Mouse (Mus musculus): Measurements from ENCODE around the gene Faim. TPM values are rescaled to one million over a fixed set of nuclear protein-coding genes. Genes with fewer than 3 reads are reported as not detected.

Faim gene
- polyA plus RNA-seq, 2 experiments, result 4.0 to 14.0 TPM

DNA sequence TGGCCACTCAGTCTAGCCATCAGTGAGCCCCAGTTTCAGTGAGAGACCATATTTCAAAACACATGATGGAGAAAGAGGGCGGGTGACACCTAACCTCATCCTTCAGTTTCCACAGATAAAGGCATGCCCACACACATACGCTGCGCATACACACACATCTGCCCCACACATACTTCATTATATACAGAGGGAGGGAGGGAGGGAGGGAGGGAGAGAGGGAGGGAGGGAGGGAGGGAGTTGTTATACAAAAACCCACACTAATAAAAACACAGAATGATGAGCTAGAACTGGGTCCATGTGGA, 23.7 kb downstream of the Faim start:
- 81% methylated on average over 3 of the region's 3 CpGs for WGBS (ENCODE audit: insufficient replicate concordance)
- Histone ChIP-seq H3K4me3 (ENCODE audit: insufficient read depth in 1 of 2, low read depth in 2 of 2, low read length in 2 of 2) (no peak overlapping the region), H3K4me1 (replicated peaks; ENCODE audit: control insufficient read depth in 2 of 2, insufficient read depth in 2 of 2, low read length in 1 of 2) (no peaks in the 10 kb centered on the region), H3K36me3 (replicated peaks; ENCODE audit: control insufficient read depth, insufficient read depth, low read depth) (no peaks in the 10 kb centered on the region), H3K27me3 (ENCODE audit: control insufficient read depth, insufficient read depth, low read length) (no peaks in the 10 kb centered on the region), H3K9me3 (ENCODE audit: control insufficient read depth, low read length) (no peaks in the 10 kb centered on the region), H3K27ac (no peak overlapping the region), H3K4me2 (ENCODE audit: low read depth) (no peak overlapping the region), H3K9ac (replicated peaks) (no peak overlapping the region)
- DNase-seq (ENCODE audit: low read depth in 3 of 3, low spot score in 3 of 3), result no peak
- ATAC-seq (ENCODE audit: insufficient read depth), result no peak
- TF ChIP-seq CTCF (IDR thresholded peaks at IDR 0.05; ENCODE audit: low read depth) (no peak), EP300 (IDR thresholded peaks at IDR 0.05; ENCODE audit: low read depth) (no peak)

DNA sequence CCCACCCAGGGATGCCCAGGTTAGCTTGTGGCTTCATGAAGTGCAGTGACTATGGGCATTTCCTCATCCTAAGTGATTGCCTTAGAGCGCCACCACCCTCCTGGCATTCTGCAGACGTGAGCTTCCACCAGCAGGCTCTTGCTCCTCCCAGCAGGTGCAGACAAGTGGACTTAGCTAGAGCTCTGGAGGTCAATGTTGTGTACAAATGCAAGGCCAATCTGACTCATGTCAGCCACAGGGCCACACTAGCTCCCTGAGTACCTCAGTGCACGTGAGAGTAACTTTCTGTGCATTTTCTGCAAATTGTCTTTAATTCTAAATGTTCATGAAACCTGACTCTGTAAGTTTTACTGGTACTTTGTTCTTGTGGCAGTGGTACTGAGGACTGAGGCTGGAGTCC, 30.1 kb downstream of the Faim start:
- Histone ChIP-seq H3K27me3 (ENCODE audit: control insufficient read depth, insufficient read depth, low read length) (no peaks in the 10 kb centered on the region), H3K9me3 (ENCODE audit: control insufficient read depth, low read length) (no peaks in the 10 kb centered on the region), H3K36me3 (replicated peaks; ENCODE audit: control insufficient read depth, insufficient read depth, low read depth) (no peaks in the 10 kb centered on the region), H3K4me3 (ENCODE audit: insufficient read depth in 1 of 2, low read depth in 2 of 2, low read length in 2 of 2) (no peak overlapping the region), H3K9ac (replicated peaks) (no peak overlapping the region), H3K4me1 (replicated peaks; ENCODE audit: control insufficient read depth in 2 of 2, insufficient read depth in 2 of 2, low read length in 1 of 2) (no peaks in the 10 kb centered on the region), H3K27ac (no peak overlapping the region), H3K4me2 (ENCODE audit: low read depth) (no peak overlapping the region)
- TF ChIP-seq CTCF (IDR thresholded peaks at IDR 0.05; ENCODE audit: low read depth) (no peak), EP300 (IDR thresholded peaks at IDR 0.05; ENCODE audit: low read depth) (no peak)
- DNase-seq (ENCODE audit: low read depth in 3 of 3, low spot score in 3 of 3) (no peak), ATAC-seq (ENCODE audit: insufficient read depth) (no peak)
- WGBS (ENCODE audit: insufficient replicate concordance), result 46% methylated on average over 3 of the region's 3 CpGs

DNA sequence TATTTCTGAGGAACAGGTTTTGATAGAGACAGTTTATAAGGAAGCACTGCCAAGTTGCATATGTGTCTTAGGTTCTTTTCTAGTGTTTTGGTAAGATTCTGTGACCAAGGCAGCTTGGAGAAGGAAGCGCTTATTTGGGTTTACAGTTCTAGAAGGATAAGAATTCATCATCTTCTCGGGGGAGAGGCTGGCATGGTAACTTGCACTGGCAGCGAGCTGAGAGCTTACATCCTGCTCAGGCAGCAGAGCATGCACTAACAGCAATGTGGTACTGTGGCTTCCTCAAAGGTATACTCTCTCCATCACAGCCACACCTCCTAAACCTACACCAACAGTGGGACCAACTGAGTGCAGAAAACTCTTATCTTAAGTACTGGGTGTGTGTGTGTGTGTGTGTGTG, 30.6 kb downstream of the Faim start:
- no peak for DNase-seq (ENCODE audit: low read depth in 3 of 3, low spot score in 3 of 3)
- H3K4me2 ChIP-seq (ENCODE audit: low read depth), result no peak overlapping the region
- H3K4me3 ChIP-seq (ENCODE audit: insufficient read depth in 1 of 2, low read depth in 2 of 2, low read length in 2 of 2), result no peak overlapping the region
- no peaks in the 10 kb centered on the region for H3K27me3 ChIP-seq (ENCODE audit: control insufficient read depth, insufficient read depth, low read length)
- H3K4me1 ChIP-seq (replicated peaks; ENCODE audit: control insufficient read depth in 2 of 2, insufficient read depth in 2 of 2, low read length in 1 of 2), result no peaks in the 10 kb centered on the region
- TF ChIP-seq CTCF (IDR thresholded peaks at IDR 0.05; ENCODE audit: low read depth), result no peak
- TF ChIP-seq EP300 (IDR thresholded peaks at IDR 0.05; ENCODE audit: low read depth), result no peak
- H3K36me3 ChIP-seq (replicated peaks; ENCODE audit: control insufficient read depth, insufficient read depth, low read depth), result no peaks in the 10 kb centered on the region
- no peaks in the 10 kb centered on the region for H3K9me3 ChIP-seq (ENCODE audit: control insufficient read depth, low read length)
- H3K27ac ChIP-seq, result no peak overlapping the region
- WGBS (ENCODE audit: insufficient replicate concordance), result 54% methylated on average over 3 of the region's 3 CpGs
- no peak overlapping the region for H3K9ac ChIP-seq (replicated peaks)
- ATAC-seq (ENCODE audit: insufficient read depth), result no peak

DNA sequence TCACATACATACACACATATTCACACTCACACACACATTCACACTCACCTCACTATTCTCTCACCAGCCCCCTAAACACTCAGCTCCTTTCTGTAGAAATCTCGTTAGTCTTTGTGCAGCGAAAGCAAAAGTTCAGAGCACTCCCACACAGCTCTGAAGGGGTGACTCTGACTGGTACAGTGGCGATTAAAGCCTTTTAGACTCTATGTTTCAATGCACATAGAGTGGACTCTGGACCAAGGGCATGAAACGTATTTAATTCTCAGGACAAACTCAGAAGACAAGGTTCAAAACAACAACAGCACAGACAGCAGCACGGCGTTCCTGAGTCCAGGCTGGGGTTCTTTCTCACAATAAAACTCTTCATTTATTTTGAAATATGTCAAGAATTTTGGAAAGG, 31.5 kb downstream of the Faim start:
- H3K9ac ChIP-seq (replicated peaks), result no peak overlapping the region
- no peak for ATAC-seq (ENCODE audit: insufficient read depth)
- H3K27ac ChIP-seq, result no peak overlapping the region
- H3K9me3 ChIP-seq (ENCODE audit: control insufficient read depth, low read length), result no peaks in the 10 kb centered on the region
- H3K4me1 ChIP-seq (replicated peaks; ENCODE audit: control insufficient read depth in 2 of 2, insufficient read depth in 2 of 2, low read length in 1 of 2), result no peaks in the 10 kb centered on the region
- TF ChIP-seq CTCF (IDR thresholded peaks at IDR 0.05; ENCODE audit: low read depth) (no peak), EP300 (IDR thresholded peaks at IDR 0.05; ENCODE audit: low read depth) (no peak)
- WGBS (ENCODE audit: insufficient replicate concordance), result 68% methylated on average over 6 of the region's 6 CpGs
- no peaks in the 10 kb centered on the region for H3K27me3 ChIP-seq (ENCODE audit: control insufficient read depth, insufficient read depth, low read length)
- H3K4me2 ChIP-seq (ENCODE audit: low read depth), result no peak overlapping the region
- H3K4me3 ChIP-seq (ENCODE audit: insufficient read depth in 1 of 2, low read depth in 2 of 2, low read length in 2 of 2), result no peak overlapping the region
- H3K36me3 ChIP-seq (replicated peaks; ENCODE audit: control insufficient read depth, insufficient read depth, low read depth), result no peaks in the 10 kb centered on the region
- DNase-seq (ENCODE audit: low read depth in 3 of 3, low spot score in 3 of 3), result no peak

DNA sequence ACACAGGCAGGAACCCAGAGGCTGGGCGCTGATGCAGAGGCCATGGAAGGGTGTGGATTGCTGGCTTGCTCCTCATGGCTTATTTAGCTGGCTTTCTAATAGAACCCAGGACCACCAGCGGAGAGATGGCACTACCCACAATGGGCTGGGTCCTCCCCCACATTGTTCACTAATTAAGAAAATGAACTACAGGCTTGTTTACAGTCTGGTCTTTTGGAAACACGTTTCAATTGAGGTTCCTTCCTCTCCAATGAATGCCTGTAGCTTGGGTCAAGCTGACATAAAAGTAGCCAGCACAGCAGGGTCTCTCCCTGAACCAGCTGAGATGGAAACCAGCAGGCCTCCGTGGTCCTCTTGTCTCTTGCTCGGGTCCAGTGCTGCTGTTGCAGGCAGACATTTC, 35.0 kb downstream of the Faim start:
- no peaks in the 10 kb centered on the region for H3K4me1 ChIP-seq (replicated peaks; ENCODE audit: control insufficient read depth in 2 of 2, insufficient read depth in 2 of 2, low read length in 1 of 2)
- H3K27me3 ChIP-seq (ENCODE audit: control insufficient read depth, insufficient read depth, low read length), result no peaks in the 10 kb centered on the region
- H3K9ac ChIP-seq (replicated peaks), result no peak overlapping the region
- H3K4me3 ChIP-seq (ENCODE audit: insufficient read depth in 1 of 2, low read depth in 2 of 2, low read length in 2 of 2), result no peak overlapping the region
- 51% methylated on average over 5 of the region's 5 CpGs for WGBS (ENCODE audit: insufficient replicate concordance)
- DNase-seq (ENCODE audit: low read depth in 3 of 3, low spot score in 3 of 3) (no peak), ATAC-seq (ENCODE audit: insufficient read depth) (no peak)
- TF ChIP-seq EP300 (IDR thresholded peaks at IDR 0.05; ENCODE audit: low read depth), result no peak
- no peak for TF ChIP-seq CTCF (IDR thresholded peaks at IDR 0.05; ENCODE audit: low read depth)
- no peak overlapping the region for H3K4me2 ChIP-seq (ENCODE audit: low read depth)
- no peaks in the 10 kb centered on the region for H3K36me3 ChIP-seq (replicated peaks; ENCODE audit: control insufficient read depth, insufficient read depth, low read depth)
- H3K27ac ChIP-seq, result no peak overlapping the region
- no peaks in the 10 kb centered on the region for H3K9me3 ChIP-seq (ENCODE audit: control insufficient read depth, low read length)

DNA sequence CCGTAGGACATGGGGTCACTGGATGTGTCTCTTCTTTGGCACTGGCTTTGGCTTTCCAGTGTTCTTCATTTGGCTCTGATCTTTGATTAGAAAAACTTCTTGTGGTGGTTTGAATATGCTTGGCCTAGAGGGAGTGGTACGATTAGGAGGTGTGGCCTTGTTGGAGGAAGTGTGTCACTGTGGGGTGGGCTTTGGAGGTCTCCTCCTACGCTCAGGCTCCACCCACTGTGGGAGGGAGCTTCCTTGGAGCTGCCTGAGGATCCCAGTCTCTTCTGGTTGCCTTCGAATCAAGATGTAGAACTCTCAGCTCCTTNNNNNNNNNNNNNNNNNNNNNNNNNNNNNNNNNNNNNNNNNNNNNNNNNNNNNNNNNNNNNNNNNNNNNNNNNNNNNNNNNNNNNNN, 35.6 kb downstream of the Faim start:
- WGBS (ENCODE audit: insufficient replicate concordance), result 61% methylated on average over 4 of the region's 4 CpGs
- TF ChIP-seq EP300 (IDR thresholded peaks at IDR 0.05; ENCODE audit: low read depth) (no peak), CTCF (IDR thresholded peaks at IDR 0.05; ENCODE audit: low read depth) (no peak)
- no peaks in the 10 kb centered on the region for H3K9me3 ChIP-seq (ENCODE audit: control insufficient read depth, low read length)
- no peaks in the 10 kb centered on the region for H3K27me3 ChIP-seq (ENCODE audit: control insufficient read depth, insufficient read depth, low read length)
- ATAC-seq (ENCODE audit: insufficient read depth), result no peak
- no peak overlapping the region for H3K27ac ChIP-seq
- no peaks in the 10 kb centered on the region for H3K36me3 ChIP-seq (replicated peaks; ENCODE audit: control insufficient read depth, insufficient read depth, low read depth)
- H3K4me3 ChIP-seq (ENCODE audit: insufficient read depth in 1 of 2, low read depth in 2 of 2, low read length in 2 of 2), result no peak overlapping the region
- no peak overlapping the region for H3K4me2 ChIP-seq (ENCODE audit: low read depth)
- H3K9ac ChIP-seq (replicated peaks), result no peak overlapping the region
- no peak for DNase-seq (ENCODE audit: low read depth in 3 of 3, low spot score in 3 of 3)
- no peaks in the 10 kb centered on the region for H3K4me1 ChIP-seq (replicated peaks; ENCODE audit: control insufficient read depth in 2 of 2, insufficient read depth in 2 of 2, low read length in 1 of 2)

Data from liver, embryonic 14.5 days (tissue).